Mouse (Mus musculus) bone marrow macrophage, adult 2 months (primary cell): ENCODE results near the gene Pex26.

Source experiments
- CTCF ChIP-seq: IDR thresholded peaks from 2 replicates; pipeline ENCODE4 v1.5.1; 2012; ENCODE audit warnings: low read depth, mild to moderate bottlenecking, low read length, moderate library complexity
- POLR2A ChIP-seq: IDR thresholded peaks from 2 replicates; pipeline ENCODE4 v1.6.1; 2012; ENCODE audit warnings: mild to moderate bottlenecking, low read depth, low read length, borderline replicate concordance

DNA sequence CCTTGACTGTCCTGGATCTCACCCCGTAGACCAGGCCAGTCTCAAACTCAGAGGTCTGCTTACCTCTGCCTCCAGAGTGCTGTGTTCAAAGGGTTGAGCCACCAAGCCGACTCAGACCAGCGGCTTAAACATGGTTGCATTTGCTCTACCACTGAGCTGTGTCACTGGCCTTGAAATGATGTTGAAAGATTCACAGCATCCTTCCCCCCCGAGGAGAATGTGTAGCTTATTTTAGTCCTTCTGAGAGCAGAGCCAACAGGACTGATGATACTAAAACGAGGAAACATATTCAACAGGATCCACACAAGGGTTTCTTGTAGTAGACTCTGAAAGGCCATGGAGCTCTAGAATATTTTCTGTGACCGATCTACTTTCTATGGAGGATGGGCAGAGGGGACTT is 32.4 kb downstream of the Pex26 start:
- TF ChIP-seq POLR2A: no peak
- no peak for TF ChIP-seq CTCF
